Mouse (Mus musculus) CD4-positive, CD25-positive, alpha-beta regulatory T cell, adult 2 months (primary cell): Measurements from ENCODE around the gene Tspear.
A peak's percentile ranks its signal among the peaks of the same experiment; 100 is the strongest.
"Not testable (repeated sequence)": the region's sequence is repeated elsewhere in the genome, so short reads cannot be mapped to it uniquely, and the experiment has no call there.

Experiments
- DNase-seq: peaks from one replicate; pipeline ENCODE4 v3.0.0-alpha.2; 2012; ENCODE audit warnings: low read depth, low spot score

The Tspear gene

DNA sequence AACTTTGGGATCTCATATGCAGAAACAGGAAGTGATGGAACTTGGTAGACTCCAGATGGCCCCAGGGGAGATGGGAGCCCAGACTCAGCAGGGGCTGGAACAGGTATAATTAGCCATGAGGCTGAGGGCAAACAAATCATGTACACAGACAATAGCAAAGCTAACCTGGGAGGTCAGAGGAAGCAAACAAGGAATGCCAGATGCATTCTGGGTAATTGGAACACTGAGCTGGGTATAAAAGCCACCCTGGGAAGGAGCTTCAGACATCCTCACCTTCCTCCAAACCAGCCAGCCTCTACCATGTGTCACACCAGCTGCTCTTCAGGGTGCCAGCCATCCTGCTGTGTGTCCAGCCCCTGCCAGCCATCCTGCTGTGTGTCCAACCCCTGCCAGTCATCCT is 24.8 kb downstream of the Tspear start, which contains the start of gene Gm10024:
Gene Gm10024, plus strand, starts transcription at position 301 of the 400 bp plus-strand sequence.
- DNase-seq = not testable (repeated sequence)

DNA sequence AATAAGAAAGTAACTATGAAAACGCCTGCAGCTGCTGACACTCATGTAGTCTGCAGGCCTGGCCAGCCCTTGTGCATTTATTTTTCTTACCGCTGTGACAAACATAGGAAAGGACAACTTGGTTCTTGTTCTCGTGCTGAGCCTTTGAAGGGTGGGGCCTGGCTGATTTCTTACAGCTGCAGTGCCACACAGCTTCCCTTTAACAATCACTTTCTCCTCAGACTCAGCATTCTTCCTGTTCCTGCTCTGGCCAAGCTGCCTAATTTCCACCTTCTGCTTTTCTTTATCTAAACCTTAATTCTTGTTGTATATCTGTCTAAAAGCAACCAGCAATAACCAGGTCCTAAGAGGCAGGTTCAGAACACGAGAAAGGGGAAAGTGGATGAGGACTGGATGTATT is 27.4 kb downstream of the Tspear start:
- no peak for DNase-seq

DNA sequence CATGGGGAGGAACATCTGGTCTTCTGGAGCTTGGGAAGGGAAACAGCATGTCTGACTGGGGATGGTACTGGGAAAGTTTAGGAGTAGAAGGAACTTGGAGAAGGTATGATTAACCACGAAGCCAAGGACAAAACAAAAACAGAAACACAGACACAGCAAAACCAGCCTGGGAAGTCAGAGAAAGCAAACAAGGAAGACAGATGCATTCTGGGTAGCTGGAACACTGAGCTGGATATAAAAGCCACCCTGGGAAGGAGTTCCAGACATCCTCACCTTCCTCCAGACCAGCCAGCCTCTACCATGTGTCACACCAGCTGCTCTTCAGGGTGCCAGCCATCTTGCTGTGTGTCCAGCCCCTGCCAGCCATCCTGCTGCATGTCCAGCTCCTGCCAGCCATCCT is 29.1 kb downstream of the Tspear start, which contains the start of gene Gm10142:
Gene Gm10142, plus strand, starts transcription at position 301 of the 400 bp plus-strand sequence.
- DNase-seq = no peak

DNA sequence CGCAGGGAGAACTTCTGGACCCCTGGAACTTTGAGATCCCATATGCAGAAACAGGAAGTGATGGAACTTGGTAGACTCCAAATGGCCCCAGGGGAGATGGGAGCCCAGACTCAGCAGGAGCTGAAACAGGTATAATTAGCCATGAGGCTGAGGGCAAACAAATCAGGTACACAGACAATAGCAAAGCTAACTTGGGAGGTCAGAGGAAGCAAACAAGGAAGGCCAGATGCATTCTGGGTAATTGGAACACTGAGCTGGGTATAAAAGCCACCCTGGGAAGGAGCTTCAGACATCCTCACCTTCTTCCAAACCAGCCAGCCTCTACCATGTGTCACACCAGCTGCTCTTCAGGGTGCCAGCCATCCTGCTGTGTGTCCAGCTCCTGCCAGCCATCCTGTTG is 33.9 kb downstream of the Tspear start, which contains the start of gene Krtap12-1:
Gene Krtap12-1, plus strand, starts transcription at position 301 of the 400 bp plus-strand sequence.
- not testable (repeated sequence) for DNase-seq

DNA sequence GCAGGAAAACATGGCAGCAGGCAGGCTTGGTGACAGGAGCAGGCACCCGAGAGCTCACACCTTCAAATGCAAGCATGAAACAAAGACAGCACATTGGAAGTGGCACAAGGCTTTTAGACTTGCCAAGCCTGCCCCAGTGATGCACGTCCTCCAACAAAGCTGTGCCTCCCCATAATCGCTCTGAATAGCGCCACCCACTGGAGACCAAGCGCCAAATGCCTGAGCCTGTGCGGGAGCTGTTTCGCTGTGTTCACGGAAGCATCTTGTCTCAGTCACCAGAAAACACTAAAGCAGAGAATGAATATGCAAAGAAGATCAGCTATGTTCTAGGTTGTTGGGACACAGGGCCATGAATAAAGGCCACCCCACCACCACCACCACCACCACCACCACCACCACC is 38.5 kb downstream of the Tspear start:
- peak; percentile 3 for DNase-seq

DNA sequence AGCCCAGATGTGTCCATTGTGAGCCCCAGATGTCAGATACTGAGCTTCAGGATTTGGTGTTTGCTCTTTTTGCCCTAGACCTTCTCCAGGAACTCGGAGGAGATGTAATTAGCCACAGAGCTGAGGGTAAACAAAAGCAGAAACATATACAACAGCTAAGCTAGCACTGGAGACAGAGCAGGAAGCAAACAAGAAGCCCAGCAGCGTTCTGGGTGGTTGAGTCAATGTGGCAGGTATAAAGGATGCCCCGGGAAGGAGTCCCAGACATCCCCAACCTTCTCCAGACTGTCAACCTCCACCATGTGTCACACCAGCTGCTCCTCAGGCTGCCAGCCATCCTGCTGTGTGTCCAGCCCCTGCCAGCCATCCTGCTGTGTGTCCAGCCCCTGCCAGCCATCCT is 39.8 kb downstream of the Tspear start, which contains the start of gene Gm10100:
Gene Gm10100, plus strand, starts transcription at position 301 of the 400 bp plus-strand sequence.
- DNase-seq = no peak

DNA sequence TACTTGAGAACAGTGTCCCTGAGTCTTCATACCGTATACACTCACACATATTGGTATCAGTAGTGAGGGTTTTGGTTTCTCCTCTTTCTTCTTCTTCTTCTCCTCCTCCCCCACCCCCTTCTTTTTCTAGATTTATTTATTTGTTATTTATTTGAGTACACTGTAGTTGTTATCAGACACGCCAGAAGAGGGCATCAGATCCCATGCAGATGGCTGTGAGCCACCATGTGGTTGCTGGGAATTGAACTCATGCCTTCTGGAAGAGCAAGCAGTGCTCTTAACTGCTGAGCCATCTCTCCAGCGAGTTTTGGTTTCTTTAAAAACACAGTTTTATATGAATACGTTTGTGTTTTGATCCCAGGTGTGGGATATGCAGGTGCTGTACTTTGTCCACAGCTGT is 41.9 kb downstream of the Tspear start:
- no peak for DNase-seq

DNA sequence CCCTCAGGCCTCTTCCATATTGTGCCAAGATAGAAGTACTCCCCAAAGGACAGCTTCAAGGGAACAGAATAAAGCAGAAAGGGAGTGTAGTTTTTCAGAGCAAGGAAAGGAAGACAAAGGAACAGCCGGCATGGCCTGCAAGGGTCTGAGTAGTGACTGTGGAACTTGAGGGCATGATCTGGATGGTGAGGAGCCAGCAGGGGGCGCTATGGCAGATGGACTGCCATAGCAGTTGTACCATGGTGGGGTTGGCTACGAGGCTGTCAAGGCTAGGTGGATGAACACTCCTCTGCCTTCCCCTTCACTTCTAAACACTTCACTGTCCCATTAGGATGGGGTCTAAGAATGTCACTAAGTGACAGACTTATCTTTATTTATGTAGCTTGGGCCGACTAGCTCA is 42.9 kb downstream of the Tspear start:
- peak; percentile 35 for DNase-seq

DNA sequence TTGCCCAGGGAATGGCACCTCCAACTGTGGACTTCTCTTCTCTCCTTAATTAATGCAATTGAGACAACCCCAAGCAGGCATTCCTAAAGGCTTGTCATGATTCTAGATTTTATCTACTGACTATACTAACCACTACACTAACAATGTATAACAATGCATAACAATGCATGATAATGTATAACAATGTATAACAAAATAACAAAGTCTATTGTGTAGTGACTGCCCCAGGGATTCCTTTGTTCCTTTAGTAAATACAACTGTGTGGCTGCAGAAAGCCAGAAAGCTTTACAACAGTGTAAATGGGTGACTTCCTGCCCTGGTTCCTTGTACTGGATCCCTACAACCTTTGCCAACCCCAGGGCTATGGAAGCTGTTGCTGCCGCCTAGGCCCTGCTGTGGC is 49.6 kb downstream of the Tspear start:
- no peak for DNase-seq

DNA sequence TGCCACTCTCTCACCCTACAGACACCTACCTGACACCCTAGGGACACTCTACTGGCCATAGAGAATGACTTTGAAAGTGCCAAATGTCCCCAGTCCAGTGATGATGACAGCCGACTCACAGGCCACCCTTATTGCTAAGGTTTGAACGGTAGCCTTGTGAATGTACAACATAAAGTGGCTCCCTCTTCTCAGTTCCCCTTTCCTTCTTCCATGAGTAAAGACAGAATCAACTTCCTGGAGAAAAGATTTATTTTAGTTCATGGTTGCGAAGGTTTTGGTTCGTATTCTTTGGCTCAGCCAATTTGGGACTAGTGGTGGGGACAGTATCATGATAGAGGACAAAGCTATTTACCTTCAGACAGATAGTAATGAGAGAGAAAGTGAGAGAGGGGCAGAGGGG is 52.6 kb downstream of the Tspear start:
- DNase-seq = no peak

DNA sequence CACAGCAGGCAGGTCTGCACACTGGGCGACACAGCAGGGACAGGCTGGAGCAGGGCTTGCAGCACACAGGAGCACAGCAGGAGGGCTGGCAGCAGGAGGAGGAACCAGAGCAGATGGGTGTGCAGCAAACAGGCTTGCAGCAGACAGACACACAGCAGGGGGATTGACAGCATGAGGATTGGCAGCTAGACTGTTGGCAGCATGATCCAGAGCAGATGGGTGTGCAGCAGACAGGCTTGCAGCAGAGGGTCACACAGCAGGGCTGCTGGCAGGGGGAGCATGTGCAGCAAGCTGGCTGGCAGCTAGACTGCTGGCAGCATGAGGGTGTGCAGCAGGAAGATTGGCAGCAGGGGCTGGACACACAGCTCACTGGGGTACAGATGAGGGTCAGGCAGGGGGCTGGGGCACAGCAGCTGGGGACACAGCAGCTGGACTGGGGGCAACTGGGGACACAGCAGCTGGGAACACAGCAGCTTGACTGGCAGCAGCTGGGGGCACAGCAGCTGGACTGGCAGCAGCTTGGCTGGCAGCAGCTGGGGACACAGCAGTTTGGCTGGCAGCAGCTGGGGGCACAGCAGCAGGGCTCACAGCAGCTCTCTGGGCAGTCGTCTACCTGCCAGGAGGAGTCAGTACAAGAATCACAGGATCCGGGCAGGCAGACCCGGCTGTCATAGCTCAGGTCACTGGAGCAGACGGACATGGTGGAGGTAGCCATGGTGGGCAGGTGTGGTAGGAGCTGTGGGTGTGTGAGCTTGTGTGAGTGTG is 55.7 kb downstream of the Tspear start, which contains the start of gene Gm18596:
Gene Gm18596, minus strand, starts transcription at position 715 of the 765 bp plus-strand sequence.
- not testable (repeated sequence) for DNase-seq

DNA sequence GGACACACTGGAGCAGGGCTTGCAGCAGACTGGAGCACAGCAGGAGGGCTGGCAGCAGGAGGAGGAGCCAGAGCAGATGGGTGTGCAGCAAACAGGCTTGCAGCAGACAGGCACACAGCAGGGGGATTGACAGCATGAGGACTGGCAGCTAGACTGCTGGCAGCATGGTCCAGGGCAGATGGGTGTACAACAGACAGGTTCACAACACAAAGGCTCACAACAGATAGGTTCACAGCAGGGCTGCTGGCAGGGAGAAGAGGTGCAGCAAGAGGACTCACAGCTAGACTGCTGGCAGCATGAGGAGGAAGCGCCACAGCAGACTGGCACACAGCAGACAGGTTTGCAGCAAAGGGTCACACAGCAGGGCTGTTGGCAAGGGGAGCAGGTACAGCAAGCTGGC is 64.3 kb downstream of the Tspear start:
- DNase-seq = not testable (repeated sequence)

DNA sequence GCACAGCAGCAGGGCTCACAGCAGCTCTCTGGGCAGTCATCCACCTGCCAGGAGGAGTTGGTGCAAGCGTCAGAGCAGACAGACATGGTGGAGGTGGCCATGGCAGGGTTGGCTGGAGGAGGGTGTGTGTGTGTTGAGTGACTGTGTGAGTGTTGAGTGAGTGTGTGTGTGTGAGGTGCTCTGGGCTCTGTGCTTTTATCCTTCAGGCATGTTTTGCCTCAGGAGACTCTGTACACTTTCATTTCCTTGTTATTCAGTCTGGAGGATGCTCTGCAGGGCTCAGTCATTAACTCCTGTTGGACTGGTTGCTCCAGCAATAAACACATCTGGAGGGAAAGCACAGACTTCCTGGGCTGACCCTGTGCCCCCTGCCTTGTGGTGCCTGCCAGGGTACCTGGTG is 64.9 kb downstream of the Tspear start, which contains the start of gene Gm9736:
Gene Gm9736, minus strand, starts transcription at position 101 of the 400 bp plus-strand sequence.
- DNase-seq = not testable (repeated sequence)

DNA sequence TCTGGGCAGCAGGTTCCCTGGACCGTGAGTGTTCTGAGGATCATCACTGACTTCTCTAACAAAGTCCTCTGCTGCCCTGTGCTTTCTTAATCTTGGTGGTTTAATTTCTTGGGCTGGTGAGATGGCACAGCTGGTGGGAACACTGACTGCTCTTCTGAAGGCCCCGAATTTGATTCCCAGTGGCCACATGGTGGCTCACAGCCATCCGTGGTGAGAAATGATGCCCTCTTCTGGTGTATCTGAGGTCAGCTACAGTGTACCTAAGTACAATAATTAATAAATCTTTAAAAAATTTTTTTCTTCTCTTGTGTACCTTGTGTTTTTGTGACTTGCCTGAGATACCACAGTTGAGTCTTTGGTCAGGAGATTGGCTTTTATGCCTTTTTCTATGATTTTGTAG is 65.9 kb downstream of the Tspear start:
- peak; percentile 7 for DNase-seq

DNA sequence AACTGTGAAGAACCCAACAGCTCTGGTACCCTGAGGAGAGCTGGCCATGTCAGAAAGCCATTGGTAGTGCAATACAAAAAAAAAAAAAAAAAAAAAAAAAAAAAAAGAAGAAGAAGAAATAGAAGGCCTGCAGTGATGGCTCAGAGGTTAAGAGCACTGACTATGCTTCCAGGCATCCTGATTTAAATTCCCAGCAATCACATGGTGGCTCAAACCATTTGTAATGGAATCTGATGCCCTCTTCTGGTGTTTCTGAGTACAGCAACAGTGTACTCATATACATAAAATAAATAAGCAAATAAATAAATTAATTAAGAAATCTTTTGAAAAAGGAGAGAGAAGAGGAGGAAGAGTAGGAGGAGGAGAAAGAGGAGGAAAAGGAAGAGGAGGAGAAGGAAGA is 67.1 kb downstream of the Tspear start:
- peak; percentile 6 for DNase-seq

DNA sequence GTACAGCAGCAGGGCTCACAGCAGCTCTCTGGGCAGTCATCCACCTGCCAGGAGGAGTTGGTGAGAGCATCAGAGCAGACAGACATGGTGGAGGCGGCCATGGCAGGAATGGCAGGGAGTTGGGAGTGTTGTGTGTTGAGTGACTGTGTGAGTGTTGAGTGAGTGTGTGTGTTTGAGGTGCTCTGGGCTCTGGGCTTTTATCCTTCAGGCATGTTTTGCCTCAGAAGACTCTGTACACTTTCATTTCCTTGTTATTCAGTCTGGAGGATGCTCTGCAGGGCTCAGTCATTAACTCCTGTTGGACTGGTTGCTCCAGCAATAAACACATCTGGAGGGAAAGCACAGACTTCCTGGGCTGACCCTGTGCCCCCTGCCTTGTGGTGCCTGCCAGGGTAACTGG is 73.2 kb downstream of the Tspear start, which contains the start of gene Gm3233:
Gene Gm3233, minus strand, starts transcription at position 101 of the 400 bp plus-strand sequence.
- not testable (repeated sequence) for DNase-seq

DNA sequence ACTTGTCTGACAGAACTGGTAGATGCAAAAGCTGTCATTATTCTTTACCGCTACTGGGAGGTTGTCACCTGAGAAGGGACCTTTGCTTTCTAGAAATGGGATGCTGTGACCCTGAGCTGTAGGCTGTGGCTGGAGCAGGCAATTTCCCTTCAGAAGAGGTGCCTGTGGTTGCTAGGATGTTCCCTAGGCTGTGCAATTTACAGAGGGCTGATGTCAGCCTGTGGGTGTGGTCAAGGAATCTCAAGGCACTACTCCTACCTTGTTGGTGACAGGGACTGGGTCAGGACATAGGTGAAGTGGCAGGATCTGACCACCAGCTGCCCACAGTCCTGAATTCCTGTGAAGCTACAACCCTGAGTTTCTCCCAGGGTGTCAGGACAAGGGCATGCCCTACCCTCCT is 83.4 kb downstream of the Tspear start:
- DNase-seq = no peak

DNA sequence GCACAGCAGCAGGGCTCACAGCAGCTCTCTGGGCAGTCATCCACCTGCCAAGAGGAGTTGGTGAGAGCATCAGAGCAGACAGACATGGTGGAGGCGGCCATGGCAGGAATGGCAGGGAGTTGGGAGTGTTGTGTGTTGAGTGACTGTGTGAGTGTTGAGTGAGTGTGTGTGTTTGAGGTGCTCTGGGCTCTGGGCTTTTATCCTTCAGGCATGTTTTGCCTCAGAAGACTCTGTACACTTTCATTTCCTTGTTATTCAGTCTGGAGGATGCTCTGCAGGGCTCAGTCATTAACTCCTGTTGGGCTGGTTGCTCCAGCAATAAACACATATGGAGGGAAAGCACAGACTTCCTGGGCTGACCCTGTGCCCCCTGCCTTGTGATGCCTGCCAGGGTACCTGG is 84.9 kb downstream of the Tspear start, which contains the start of gene Gm3238:
Gene Gm3238, minus strand, starts transcription at position 101 of the 400 bp plus-strand sequence.
- not testable (repeated sequence) for DNase-seq

DNA sequence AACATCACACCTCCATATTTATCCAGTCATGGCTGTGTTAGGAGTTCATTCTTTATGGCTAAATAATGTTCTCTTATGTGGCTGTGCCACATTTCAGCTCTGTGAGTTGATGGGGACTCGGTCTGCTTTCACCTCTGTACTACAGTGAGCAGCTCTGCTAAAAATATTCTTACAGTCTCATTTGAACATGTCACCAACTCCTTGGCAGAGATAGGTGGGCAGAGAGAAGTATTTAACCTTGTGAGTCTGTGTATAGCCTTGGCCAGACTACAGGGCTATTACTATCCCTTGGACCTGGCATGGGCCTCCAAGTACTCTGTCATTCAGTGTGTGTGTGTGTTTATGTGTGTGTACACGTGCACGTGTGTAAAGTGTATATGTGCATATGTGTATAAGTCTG is 85.8 kb downstream of the Tspear start:
- DNase-seq = not testable (repeated sequence)

DNA sequence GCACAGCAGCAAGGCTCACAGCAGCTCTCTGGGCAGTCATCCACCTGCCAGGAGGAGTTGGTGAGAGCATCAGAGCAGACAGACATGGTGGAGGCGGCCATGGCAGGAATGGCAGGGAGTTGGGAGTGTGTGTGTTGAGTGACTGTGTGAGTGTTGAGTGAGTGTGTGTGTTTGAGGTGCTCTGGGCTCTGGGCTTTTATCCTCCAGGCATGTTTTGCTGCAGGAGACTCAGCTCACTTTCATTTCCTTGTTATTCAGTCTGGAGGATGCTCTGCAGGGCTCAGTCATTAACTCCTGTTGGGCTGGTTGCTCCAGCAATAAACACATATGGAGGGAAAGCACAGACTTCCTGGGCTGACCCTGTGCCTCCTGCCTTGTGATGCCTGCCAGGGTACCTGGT is 90.5 kb downstream of the Tspear start, which contains the start of gene Gm7138:
Gene Gm7138, minus strand, starts transcription at position 101 of the 400 bp plus-strand sequence.
- DNase-seq = not testable (repeated sequence)

DNA sequence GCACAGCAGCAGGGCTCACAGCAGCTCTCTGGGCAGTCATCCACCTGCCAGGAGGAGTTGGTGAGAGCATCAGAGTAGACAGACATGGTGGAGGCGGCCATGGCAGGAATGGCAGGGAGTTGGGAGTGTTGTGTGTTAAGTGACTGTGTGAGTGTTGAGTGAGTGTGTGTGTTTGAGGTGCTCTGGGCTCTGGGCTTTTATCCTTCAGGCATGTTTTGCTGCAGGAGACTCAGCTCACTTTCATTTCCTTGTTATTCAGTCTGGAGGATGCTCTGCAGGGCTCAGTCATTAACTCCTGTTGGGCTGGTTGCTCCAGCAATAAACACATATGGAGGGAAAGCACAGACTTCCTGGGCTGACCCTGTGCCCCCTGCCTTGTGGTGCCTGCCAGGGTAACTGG is 96.1 kb downstream of the Tspear start, which contains the start of gene Gm3250:
Gene Gm3250, minus strand, starts transcription at position 101 of the 400 bp plus-strand sequence.
- DNase-seq = not testable (repeated sequence)

DNA sequence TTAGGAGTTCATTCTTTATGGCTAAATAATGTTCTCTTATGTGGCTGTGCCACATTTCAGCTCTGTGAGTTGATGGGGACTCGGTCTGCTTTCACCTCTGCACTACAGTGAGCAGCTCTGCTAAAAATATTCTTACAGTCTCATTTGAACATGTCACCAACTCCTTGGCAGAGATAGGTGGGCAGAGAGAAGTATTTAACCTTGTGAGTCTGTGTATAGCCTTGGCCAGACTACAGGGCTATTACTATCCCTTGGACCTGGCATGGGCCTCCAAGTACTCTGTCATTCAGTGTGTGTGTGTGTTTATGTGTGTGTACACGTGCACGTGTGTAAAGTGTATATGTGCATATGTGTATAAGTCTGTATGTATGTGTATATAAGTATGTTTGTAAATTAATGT is 97.0 kb downstream of the Tspear start:
- DNase-seq = not testable (repeated sequence)
